ENCODE assay signal across 8 mouse cellular contexts in genomic region chr8:87536615-87537329, GRCm38 (mm10). TPM values are rescaled to one million over a fixed set of nuclear protein-coding genes. Genes with fewer than 3 reads are reported as not detected.
DNase-seq lines count a peak whose midpoint lies in the region; ATAC-seq and TF ChIP-seq lines count a peak whose summit lies in the region.

No protein-coding gene starts in this region.

- 0 out of 2 replicates have a peak overlapping the region, but pooled peaks have one; percentile 6 for H3K4me3 ChIP-seq in forebrain, embryonic 15.5 days
- H3K4me3 ChIP-seq in olfactory bulb, adult 2 months (ENCODE audit: insufficient read depth, low read depth, low read length) = no peak overlapping the region

- no peaks in the 10 kb centered on the region for H3K9me3 ChIP-seq in forebrain, embryonic 15.5 days

- peak; percentile 80 for ATAC-seq in forebrain, embryonic 15.5 days (replicated peaks)

- intact Hi-C loops in heart, postnatal 36 days (cut with DNase I) = loop anchor here (1.0 to 5.0 kb wide), 2 partner anchors 319 to 602 kb away; no protein-coding TSS in a partner anchor

- DNase-seq in ES-CJ7 (ENCODE audit: low read depth, low spot score) = peak; percentile 85
- peak; percentile 84 for DNase-seq in cerebellum, adult 11-12 months
- peak; percentile 73 to 84 for DNase-seq in heart, postnatal 36 days
- peak; percentile 75 for DNase-seq in layer of hippocampus, adult 11-12 months (ENCODE audit: low spot score)
- peak; percentile 54 to 64 for DNase-seq in lung, adult 18-20 months
- DNase-seq in thymus, postnatal 0 days (ENCODE audit: low spot score) = peak; percentile 64

- H3K9ac ChIP-seq in forebrain, embryonic 15.5 days (replicated peaks) = no peak overlapping the region

- no peak for TF ChIP-seq POLR2A in olfactory bulb, adult 2 months (IDR thresholded peaks at IDR 0.05; ENCODE audit: insufficient read depth, low read depth, low read length)

- H3K27ac ChIP-seq in forebrain, embryonic 15.5 days (replicated peaks) = no peak overlapping the region
- no peak overlapping the region for H3K27ac ChIP-seq in olfactory bulb, adult 2 months (ENCODE audit: insufficient read depth, low read depth, low read length)

- H3K36me3 ChIP-seq in forebrain, embryonic 15.5 days = no peaks in the 10 kb centered on the region

- 6% methylated on average over 23 of the region's 23 CpGs for WGBS in forebrain, embryonic 15.5 days
- WGBS in olfactory bulb, adult 2 months = 6% methylated on average over 23 of the region's 23 CpGs

- TF ChIP-seq CTCF in olfactory bulb, adult 2 months (IDR thresholded peaks at IDR 0.05; ENCODE audit: insufficient read depth, low read depth, low read length) = peak; percentile 97

- peaks cover 10% of the 10 kb centered on the region for H3K4me1 ChIP-seq in forebrain, embryonic 15.5 days
- peaks cover 6% of the 10 kb centered on the region for H3K4me1 ChIP-seq in olfactory bulb, adult 2 months (ENCODE audit: control insufficient read depth, insufficient read depth, low read length)

- peaks cover 4% of the 10 kb centered on the region; the same call in 1 of the 2 replicates for H3K27me3 ChIP-seq in forebrain, embryonic 15.5 days

- peak overlapping the region; percentile 30 for H3K4me2 ChIP-seq in forebrain, embryonic 15.5 days (replicated peaks)

RNA-seq across cellular contexts. Expression of gene 4933402J07Rik, which starts 26.9 kb away (rescaled TPM):
- polyA plus RNA-seq in forebrain, embryonic 15.5 days (2015; fragmentation: Nextera tagmentation; extraction: Ambion mirVana) = not detected in 2 replicates
- not detected for total RNA-seq in heart, postnatal 36 days (2021)
- not detected in 2 replicates for polyA plus RNA-seq in olfactory bulb, adult 2 months (2012; ENCODE audit: insufficient read depth, insufficient read length, low replicate concordance, missing spikeins)
- polyA plus RNA-seq in thymus, postnatal 0 days (2015; fragmentation: Nextera tagmentation; extraction: Ambion mirVana) = not detected in 2 replicates
